Mouse (Mus musculus): ENCODE results near the gene R3hdml.

- TF ChIP-seq CEBPB (IDR thresholded peaks at IDR 0.05; ENCODE audit: insufficient read depth, poor library complexity, severe bottlenecking), result no peak
- no peak for TF ChIP-seq POLR2A (IDR thresholded peaks at IDR 0.05; ENCODE audit: insufficient read length, low read depth)
- TF ChIP-seq E2F4 (IDR thresholded peaks at IDR 0.05; ENCODE audit: insufficient read depth), result no peak
- peak; percentile 92 for TF ChIP-seq TCF12 (IDR thresholded peaks at IDR 0.05; ENCODE audit: insufficient read depth, poor library complexity, severe bottlenecking)
- TF ChIP-seq REST (IDR thresholded peaks at IDR 0.05; ENCODE audit: insufficient read depth, insufficient read length), result no peak
- no peak for TF ChIP-seq POLR2AphosphoS2 (IDR thresholded peaks at IDR 0.05; ENCODE audit: insufficient read length, low read depth)
- peak; percentile 96 for TF ChIP-seq TCF3 (IDR thresholded peaks at IDR 0.05; ENCODE audit: insufficient read length, low read depth)
- no peak for TF ChIP-seq MAX (IDR thresholded peaks at IDR 0.05; ENCODE audit: low read depth)
- TF ChIP-seq MYOD1 (IDR thresholded peaks at IDR 0.05; ENCODE audit: control insufficient read depth in 1 of 3, insufficient read length in 2 of 3, low read depth in 2 of 3), result peak; percentile 23 to 97 (median 96)
- TF ChIP-seq MYOG (IDR thresholded peaks at IDR 0.05; ENCODE audit: control insufficient read depth in 1 of 3, insufficient read depth in 1 of 3, insufficient read length in 2 of 3, low read depth in 2 of 3), result peak; percentile 87 to 99 (median 98)
Measured at GRCm38 (mm10) chr2:163481539-163482029, 10.5 kb upstream of the R3hdml start.

Data from myocyte (in vitro differentiated cells).